Mouse (Mus musculus) forebrain, embryonic 10.5 days (tissue): ENCODE measurements around the gene Alppl2. TPM values are rescaled to one million over a fixed set of nuclear protein-coding genes. Genes with fewer than 3 reads are reported as not detected.
A peak's percentile ranks its signal among the peaks of the same experiment; 100 is the strongest.

Experiments
- DNase-seq: peaks from one replicate; pipeline ENCODE4 v3.0.0-alpha.2; 2017; ENCODE audit warnings: low spot score; ENCODE audit errors: extremely low spot score
- H3K27ac ChIP-seq: fragments of 300-500 bp; sonication (generic); 2 replicates; pipeline ENCODE4 v1.5.1; 2016; ENCODE audit warnings: mild to moderate bottlenecking
- H3K27me3 ChIP-seq: fragments of 300-500 bp; sonication (generic); 2 replicates; pipeline ENCODE4 v1.6.1; 2016; ENCODE audit warnings: mild to moderate bottlenecking; ENCODE audit not compliant: poor library complexity, severe bottlenecking
- H3K36me3 ChIP-seq: fragments of 300-500 bp; sonication (generic); replicated peaks from 2 replicates; pipeline ENCODE4 v1.6.1; 2016; ENCODE audit warnings: mild to moderate bottlenecking, moderate library complexity
- H3K4me1 ChIP-seq: fragments of 300-500 bp; sonication (generic); 2 replicates; pipeline ENCODE4 v1.6.1; 2016
- H3K4me3 ChIP-seq: fragments of 300-500 bp; sonication (generic); 2 replicates; pipeline ENCODE4 v1.5.1; 2016; ENCODE audit warnings: mild to moderate bottlenecking, moderate library complexity
- H3K9me3 ChIP-seq: fragments of 300-500 bp; sonication (generic); 2 replicates; pipeline ENCODE4 v1.6.1; 2016; ENCODE audit warnings: mild to moderate bottlenecking, moderate library complexity
- WGBS: fragments of 180-500 bp; shearing (Covaris S2); methylation state at CpG from one replicate; pipeline ENCODE4 v1.1.7; 2016; 5-methylcytosine and 5-hydroxymethylcytosine counted together
- polyA plus RNA-seq: library from polyadenylated mRNA; unstranded; fragments of >200 nt; fragmentation: Nextera tagmentation; extraction: Ambion mirVana; gene quantifications from 2 replicates; pipeline ENCODE4 v1.2.1, GENCODE M21; 2016

Gene Alppl2
- not detected in 2 replicates for polyA plus RNA-seq

DNA sequence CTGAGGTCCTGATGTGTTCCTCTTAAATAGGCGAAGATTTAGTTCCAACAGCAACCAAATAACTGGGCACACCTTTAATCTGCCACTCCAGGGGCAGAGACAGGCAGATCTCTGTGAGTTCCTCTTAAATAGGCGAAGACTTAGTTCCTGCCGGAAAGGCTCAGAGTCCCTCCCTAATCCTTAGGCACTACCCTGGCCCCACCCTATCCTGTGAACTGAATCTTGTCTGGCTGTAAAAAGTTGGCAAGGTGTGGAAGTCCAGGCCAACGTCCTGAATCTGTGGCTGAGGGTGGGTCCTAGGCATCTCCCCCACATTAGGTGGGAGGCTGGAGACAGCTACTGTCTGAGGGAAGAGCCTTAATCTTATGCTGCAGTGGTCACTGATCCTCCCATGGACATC is at the start of gene Alppl2:
Gene Alppl2, minus strand, starts transcription at position 101 of the 400 bp plus-strand sequence.
- H3K27ac ChIP-seq, result no peak within 1 kb of the TSS
- H3K27me3 ChIP-seq, result no peaks in the 10 kb centered on the region
- no peaks in the 10 kb centered on the region for H3K4me1 ChIP-seq
- no peak for DNase-seq
- H3K9me3 ChIP-seq, result no peaks in the 10 kb centered on the region; the same call in 1 of the 2 replicates
- WGBS, result 85% methylated on average over 4 of the region's 4 CpGs
- H3K36me3 ChIP-seq, result no peaks in the 10 kb centered on the region
- no peak within 1 kb of the TSS for H3K4me3 ChIP-seq

DNA sequence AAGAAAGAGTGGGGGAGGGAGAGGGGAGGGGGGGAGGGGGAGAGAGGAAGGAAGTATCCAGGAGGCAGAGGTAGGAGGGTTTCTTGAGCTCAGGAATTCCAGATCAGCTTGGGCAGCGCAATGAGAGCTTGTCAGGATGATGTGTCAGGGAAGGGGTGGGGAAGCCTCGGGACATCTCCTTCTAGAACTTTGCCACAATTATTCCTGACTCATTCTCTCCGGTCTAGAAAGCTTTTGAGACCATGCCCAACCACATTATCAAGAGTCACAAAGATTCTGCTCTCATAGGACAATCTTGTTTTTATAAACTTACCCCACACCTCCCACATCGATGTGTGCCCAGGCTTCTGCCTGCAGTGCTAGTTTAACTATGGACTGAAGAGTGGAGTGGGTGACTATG is 42.1 kb upstream of the Alppl2 start:
- H3K27me3 ChIP-seq, result peaks cover 26% of the 10 kb centered on the region
- no peaks in the 10 kb centered on the region for H3K9me3 ChIP-seq
- 83% methylated on average over 4 of the region's 4 CpGs for WGBS
- H3K27ac ChIP-seq, result no peak overlapping the region
- no peak overlapping the region for H3K4me3 ChIP-seq
- H3K36me3 ChIP-seq, result no peaks in the 10 kb centered on the region
- H3K4me1 ChIP-seq, result peaks cover 17% of the 10 kb centered on the region
- no peak for DNase-seq

DNA sequence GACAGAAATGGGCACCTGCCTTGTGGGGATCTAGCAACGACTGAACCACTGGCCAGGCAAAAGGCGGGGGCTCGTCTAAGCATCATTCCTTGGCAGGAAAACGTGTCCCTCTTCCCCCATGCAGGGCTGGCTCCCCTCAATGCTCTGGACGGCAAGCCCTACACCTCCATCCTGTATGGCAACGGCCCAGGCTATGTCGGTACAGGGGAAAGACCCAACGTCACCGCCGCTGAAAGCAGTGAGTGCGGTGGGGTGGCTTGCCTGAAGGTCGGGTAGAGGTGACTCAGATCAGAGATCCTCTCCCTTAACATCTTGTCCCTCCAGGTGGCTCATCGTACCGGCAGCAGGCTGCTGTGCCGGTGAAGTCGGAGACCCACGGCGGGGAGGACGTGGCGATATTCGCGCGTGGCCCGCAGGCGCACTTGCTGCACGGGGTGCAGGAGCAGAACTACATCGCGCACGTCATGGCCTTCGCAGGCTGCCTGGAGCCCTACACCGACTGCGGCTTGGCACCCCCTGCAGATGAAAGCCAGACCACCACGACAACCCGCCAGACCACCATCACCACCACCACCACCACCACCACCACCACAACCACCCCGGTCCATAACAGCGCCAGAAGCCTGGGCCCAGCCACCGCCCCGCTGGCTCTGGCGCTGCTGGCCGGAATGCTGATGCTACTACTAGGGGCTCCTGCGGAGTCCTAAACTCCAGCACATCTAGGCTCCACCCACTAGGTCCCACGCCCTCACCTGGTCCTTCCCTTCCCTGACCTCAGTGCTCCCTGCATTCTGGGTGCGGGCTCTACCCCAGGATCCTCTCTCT is 37.7 kb upstream of the Alppl2 start:
- peak overlapping the region; percentile 37 for H3K4me3 ChIP-seq
- 6% methylated on average over 43 of the region's 43 CpGs for WGBS
- DNase-seq, result no peak
- H3K36me3 ChIP-seq, result no peaks in the 10 kb centered on the region
- H3K4me1 ChIP-seq, result peaks cover 17% of the 10 kb centered on the region
- H3K27ac ChIP-seq, result no peak overlapping the region
- H3K9me3 ChIP-seq, result no peaks in the 10 kb centered on the region
- H3K27me3 ChIP-seq, result peaks cover 47% of the 10 kb centered on the region

DNA sequence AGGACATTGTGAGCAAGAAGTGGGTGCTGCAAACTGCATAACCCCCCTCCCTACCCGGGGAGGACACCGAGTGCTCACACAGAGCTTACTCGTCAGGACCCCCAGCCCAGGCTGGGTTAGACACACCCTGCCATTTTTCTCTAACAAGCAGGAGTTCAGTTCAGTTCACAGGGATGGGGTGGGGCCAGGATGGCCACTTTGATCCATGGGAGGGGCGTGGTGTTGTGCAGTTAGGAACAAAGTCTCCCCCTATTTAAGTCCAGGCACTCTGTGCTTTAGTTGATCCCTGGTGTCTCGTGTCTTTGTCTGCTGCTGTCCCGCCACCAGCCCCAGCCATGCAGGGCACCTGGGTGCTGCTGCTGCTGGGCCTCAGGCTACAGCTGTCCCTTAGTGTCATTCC is 34.9 kb upstream of the Alppl2 start, which contains the start of gene Akp3:
Gene Akp3, plus strand, starts transcription at position 301 of the 400 bp plus-strand sequence.
- no peaks in the 10 kb centered on the region for H3K9me3 ChIP-seq
- 76% methylated on average over 6 of the region's 6 CpGs for WGBS
- no peak within 1 kb of the TSS for H3K4me3 ChIP-seq
- H3K27ac ChIP-seq, result no peak within 1 kb of the TSS
- no peak for DNase-seq
- peaks cover 17% of the 10 kb centered on the region for H3K4me1 ChIP-seq
- H3K36me3 ChIP-seq, result no peaks in the 10 kb centered on the region
- peaks cover 47% of the 10 kb centered on the region for H3K27me3 ChIP-seq

DNA sequence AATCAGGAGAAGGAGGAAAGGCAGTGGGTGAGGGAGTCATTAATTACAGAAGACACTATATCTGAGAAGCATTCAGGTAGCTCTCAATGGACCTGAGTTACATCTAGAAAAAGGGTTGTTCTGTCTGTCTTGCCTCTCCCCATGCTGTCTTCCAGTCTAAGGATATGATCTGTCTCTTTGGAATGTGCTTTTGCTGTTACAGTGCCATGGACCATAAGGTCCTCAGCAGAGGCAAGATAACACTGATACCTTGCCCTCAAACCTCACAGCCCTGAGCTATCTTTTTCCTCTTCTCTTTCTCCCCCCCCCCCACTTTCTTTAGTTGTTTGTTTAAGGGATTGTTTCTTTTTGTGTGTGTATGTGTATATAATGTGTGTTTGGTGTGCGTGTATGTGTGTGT is 25.1 kb upstream of the Alppl2 start:
- Histone ChIP-seq H3K9me3 (no peaks in the 10 kb centered on the region), H3K4me1 (no peaks in the 10 kb centered on the region), H3K36me3 (no peaks in the 10 kb centered on the region), H3K4me3 (no peak overlapping the region), H3K27me3 (no peaks in the 10 kb centered on the region), H3K27ac (no peak overlapping the region)
- WGBS, result 84% methylated on average over 1 of the region's 1 CpGs
- DNase-seq, result no peak

DNA sequence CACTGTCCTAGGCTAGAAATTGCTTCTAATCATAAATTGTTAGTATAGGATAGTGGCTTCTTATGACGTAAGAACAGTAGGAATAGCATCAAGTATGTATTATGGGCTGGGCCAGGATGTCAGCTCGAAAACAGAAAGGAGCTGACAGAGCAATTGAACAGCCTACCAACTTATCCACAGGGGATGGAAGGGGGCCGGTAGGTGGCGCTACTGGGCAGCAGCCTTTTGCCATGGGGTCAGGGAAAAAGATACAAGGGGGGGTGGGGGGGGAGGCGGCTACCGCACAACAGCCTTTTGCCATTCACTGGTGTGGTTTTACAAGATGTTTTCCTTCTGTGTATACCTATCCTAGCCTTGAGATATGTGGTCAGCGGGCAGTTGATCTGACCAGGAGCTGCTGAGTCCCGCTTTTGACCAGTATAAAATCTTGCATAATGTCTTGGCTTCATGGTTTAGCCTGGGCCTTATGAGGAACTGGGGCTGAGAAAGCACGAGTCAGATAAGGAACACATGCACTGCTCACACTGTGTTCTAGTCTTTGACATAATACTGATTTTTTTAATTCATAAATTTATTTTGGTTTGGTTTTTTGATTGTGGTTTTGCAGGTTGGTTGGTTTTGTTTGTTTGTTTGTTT is 22.1 kb upstream of the Alppl2 start:
- Histone ChIP-seq H3K9me3 (no peaks in the 10 kb centered on the region), H3K36me3 (no peaks in the 10 kb centered on the region), H3K27ac (no peak overlapping the region), H3K4me3 (no peak overlapping the region), H3K27me3 (no peaks in the 10 kb centered on the region), H3K4me1 (no peaks in the 10 kb centered on the region)
- no peak for DNase-seq
- WGBS, result 37% methylated on average over 9 of the region's 9 CpGs

DNA sequence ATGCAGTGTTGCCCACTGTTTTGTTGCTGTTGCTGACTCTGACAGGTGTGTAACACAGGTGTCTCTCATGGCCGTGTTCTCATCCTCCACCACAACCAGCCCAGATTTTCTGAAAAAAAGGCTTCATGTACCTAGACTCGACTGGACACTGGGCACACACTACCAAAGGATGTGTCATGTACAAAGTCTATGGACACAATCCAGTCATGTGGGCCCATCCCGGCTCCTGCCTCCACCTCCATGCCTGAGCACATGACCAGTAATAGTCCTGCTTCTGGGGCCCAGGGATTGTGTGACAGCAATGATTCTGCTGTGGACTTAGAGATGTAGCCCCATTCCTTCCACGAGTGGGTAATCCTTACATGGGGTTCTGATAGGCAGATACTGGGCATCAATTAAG is 18.8 kb upstream of the Alppl2 start:
- DNase-seq, result no peak
- H3K9me3 ChIP-seq, result no peaks in the 10 kb centered on the region
- no peak overlapping the region for H3K27ac ChIP-seq
- H3K4me1 ChIP-seq, result no peaks in the 10 kb centered on the region
- 94% methylated on average over 4 of the region's 4 CpGs for WGBS
- H3K4me3 ChIP-seq, result no peak overlapping the region
- no peaks in the 10 kb centered on the region for H3K27me3 ChIP-seq
- H3K36me3 ChIP-seq, result no peaks in the 10 kb centered on the region

DNA sequence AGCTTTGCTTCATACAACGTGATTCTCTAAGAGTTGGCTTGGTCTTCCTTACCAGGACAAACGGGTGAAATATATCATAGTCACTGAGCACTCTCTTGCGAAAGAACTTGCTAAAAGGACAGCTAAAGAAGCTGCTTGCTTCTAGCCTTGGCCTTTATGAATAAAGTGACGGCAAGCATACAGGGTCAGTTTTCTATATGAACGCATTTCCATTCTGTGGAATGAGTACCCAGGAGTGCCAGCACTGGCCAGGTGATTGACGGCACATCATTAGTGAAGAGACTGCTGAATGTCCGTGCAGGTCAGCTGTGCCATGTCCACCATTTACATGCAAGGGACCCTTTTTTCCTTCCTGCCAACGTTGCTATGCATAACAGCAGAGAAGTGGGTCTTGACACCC is 16.8 kb upstream of the Alppl2 start:
- H3K9me3 ChIP-seq, result no peaks in the 10 kb centered on the region
- no peak overlapping the region for H3K27ac ChIP-seq
- no peak overlapping the region for H3K4me3 ChIP-seq
- no peak for DNase-seq
- H3K4me1 ChIP-seq, result peaks cover 3% of the 10 kb centered on the region; the same call in 1 of the 2 replicates
- H3K27me3 ChIP-seq, result no peaks in the 10 kb centered on the region
- WGBS, result 82% methylated on average over 8 of the region's 8 CpGs
- no peaks in the 10 kb centered on the region for H3K36me3 ChIP-seq

DNA sequence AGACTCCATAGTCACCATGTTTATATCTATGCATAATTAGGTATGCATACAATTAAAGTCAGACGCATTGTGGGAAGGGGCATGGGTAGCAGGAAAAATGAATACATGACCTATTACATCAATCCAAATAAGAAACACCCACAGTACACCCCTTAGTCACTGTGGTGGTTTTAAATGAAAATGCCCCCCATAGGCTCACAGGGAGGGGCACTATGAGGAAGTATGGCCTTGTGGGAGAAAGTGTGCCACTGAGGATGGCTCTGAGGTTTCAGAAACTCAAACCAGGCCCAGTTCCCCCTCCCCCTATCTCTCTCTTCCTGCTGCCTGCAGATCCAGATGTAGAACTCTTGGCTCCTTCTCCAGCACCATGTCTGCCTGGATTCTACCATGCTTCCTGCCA is 14.2 kb upstream of the Alppl2 start:
- Histone ChIP-seq H3K27ac (no peak overlapping the region), H3K27me3 (peaks cover 14% of the 10 kb centered on the region), H3K4me1 (peaks cover 3% of the 10 kb centered on the region), H3K4me3 (no peak overlapping the region), H3K9me3 (no peaks in the 10 kb centered on the region), H3K36me3 (no peaks in the 10 kb centered on the region)
- no peak for DNase-seq
- 86% methylated on average over 1 of the region's 1 CpGs for WGBS

DNA sequence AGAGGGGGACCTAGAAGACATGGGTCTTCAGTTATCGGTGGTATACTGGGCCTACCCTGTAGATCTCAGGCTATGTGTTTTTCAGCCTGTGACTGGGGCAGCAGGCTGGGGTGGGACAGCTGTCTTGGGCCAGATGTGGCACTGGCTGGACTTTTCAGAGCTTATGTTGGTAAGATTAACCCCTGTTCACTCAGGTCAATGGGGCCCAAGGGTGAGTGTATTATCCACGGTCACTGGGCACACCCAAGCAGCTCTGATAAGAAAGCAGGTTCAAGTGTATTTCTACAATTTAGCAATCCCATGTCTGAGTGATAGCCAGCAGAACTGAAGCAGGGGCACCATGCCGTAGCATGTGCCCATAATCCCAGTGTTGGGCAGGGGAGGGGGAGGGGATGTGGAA is 12.4 kb upstream of the Alppl2 start:
- H3K9me3 ChIP-seq, result no peaks in the 10 kb centered on the region
- H3K27me3 ChIP-seq, result peaks cover 31% of the 10 kb centered on the region
- no peaks in the 10 kb centered on the region for H3K36me3 ChIP-seq
- peaks cover 8% of the 10 kb centered on the region for H3K4me1 ChIP-seq
- no peak overlapping the region for H3K27ac ChIP-seq
- DNase-seq, result no peak
- no peak overlapping the region for H3K4me3 ChIP-seq
- 85% methylated on average over 3 of the region's 3 CpGs for WGBS

DNA sequence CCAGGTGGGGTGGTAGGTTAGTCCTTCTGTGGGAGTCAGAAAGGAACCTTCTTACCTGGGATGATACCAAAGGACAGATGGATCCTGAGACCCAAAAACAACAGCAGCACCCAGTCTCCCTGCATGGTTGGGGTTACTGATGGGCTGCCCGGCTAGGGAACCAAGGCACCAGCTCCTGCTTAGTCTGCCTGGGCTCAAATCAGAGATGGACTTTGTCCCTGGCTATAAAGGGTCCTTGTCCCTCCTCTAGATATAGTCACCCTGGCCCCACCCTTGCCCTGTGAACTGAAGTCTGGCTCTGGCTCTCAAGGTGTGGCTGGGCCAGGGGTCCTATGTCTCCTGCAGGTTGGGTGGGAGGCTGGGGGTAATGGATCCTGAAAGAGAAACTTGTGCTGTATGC is 11.7 kb upstream of the Alppl2 start, which contains the start of gene Alpi:
Gene Alpi, minus strand, starts transcription at position 196 of the 400 bp plus-strand sequence.
- Histone ChIP-seq H3K4me3 (no peak within 1 kb of the TSS), H3K36me3 (no peaks in the 10 kb centered on the region), H3K27ac (no peak within 1 kb of the TSS), H3K4me1 (peaks cover 8% of the 10 kb centered on the region), H3K27me3 (peaks cover 38% of the 10 kb centered on the region), H3K9me3 (no peaks in the 10 kb centered on the region)
- 95% methylated on average over 1 of the region's 1 CpGs for WGBS
- DNase-seq, result no peak

DNA sequence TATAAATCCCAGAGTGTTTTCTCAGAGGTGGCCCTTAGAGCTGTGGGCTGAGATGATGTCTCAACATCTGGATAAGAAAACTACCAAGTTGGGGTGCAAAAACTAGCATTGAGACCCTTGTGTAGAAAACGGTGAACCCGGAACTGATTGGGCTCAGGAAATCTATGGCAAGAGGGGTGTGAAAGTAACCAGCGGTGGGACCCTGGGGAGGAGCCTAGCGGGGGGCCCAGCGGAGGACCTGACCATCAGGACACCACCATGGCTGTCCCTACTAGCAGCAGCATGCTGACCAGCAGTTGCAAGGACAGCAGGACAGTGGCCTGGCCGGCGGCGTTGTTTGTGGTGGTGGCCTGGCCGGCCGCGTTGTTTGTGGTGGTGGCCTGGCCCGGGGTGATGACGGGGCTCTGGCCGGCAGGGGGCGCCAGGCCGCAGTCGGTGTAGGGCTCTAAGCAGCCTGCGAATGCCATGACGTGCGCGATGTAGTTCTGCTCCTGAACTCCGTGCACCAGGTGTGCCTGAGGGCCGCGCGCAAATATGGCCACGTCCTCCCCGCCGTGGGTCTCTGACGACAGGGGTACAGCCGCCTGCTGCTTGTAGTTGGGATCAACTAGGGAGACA is 8.7 kb upstream of the Alppl2 start:
- peak; percentile 71 for DNase-seq
- no peaks in the 10 kb centered on the region for H3K9me3 ChIP-seq
- peaks cover 8% of the 10 kb centered on the region for H3K4me1 ChIP-seq
- no peaks in the 10 kb centered on the region for H3K36me3 ChIP-seq
- peak overlapping the region; percentile 31 for H3K4me3 ChIP-seq
- 12% methylated on average over 30 of the region's 30 CpGs for WGBS
- peaks cover 40% of the 10 kb centered on the region for H3K27me3 ChIP-seq
- 0 out of 2 replicates have a peak overlapping the region, but pooled peaks have one; percentile 44 for H3K27ac ChIP-seq

DNA sequence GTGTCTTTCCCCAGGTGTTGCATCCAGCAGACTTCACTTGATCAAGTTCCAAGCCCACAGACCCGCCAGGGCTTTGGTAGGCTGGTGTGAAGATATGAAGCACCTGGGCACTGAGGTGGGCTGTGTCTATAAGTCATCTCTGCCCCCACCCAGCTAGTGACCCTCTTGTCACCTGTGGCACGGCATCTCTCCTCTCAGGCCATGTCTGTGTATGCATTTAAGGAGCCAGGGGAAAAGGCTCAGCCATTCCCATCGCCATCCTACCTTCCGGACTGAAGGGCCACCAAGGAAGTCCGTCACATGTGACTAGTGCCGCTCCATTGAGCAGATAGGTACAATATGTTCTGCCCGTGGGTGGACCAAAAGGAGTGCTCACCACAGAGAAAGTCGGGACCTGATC is 5.9 kb upstream of the Alppl2 start:
- Histone ChIP-seq H3K4me3 (no peak overlapping the region), H3K36me3 (no peaks in the 10 kb centered on the region), H3K4me1 (peaks cover 5% of the 10 kb centered on the region), H3K27me3 (peaks cover 40% of the 10 kb centered on the region), H3K27ac (no peak overlapping the region), H3K9me3 (no peaks in the 10 kb centered on the region)
- DNase-seq, result no peak
- 81% methylated on average over 8 of the region's 8 CpGs for WGBS
